Mouse (Mus musculus): Measurements from ENCODE around the gene Gfi1.
A peak's percentile ranks its signal among the peaks of the same experiment; 100 is the strongest.

The Gfi1 gene

GRCm38 (mm10) chr5:107722661-107723532, 2.9 kb downstream of the Gfi1 start:
- DNase-seq (ENCODE audit: low spot score in 2 of 2) = peak; percentile 22 to 45

GRCm38 (mm10) chr5:107721638-107722011, 4.2 kb downstream of the Gfi1 start:
- DNase-seq (ENCODE audit: low spot score in 2 of 2) = no peak

GRCm38 (mm10) chr5:107720991-107721637, 4.7 kb downstream of the Gfi1 start:
- no peak for DNase-seq (ENCODE audit: low spot score in 2 of 2)

- no peak for DNase-seq (ENCODE audit: low spot score in 2 of 2)
Measured at GRCm38 (mm10) chr5:107720511-107720910, 5.3 kb downstream of the Gfi1 start.

- no peak for DNase-seq (ENCODE audit: low spot score in 2 of 2)
Measured at GRCm38 (mm10) chr5:107719786-107720185, 6.0 kb downstream of the Gfi1 start.

- no peak for DNase-seq (ENCODE audit: low spot score in 2 of 2)
Measured at GRCm38 (mm10) chr5:107719209-107719608, 6.6 kb downstream of the Gfi1 start.

- DNase-seq (ENCODE audit: low spot score in 2 of 2) = peak in 1 of 2 experiments; percentile 57
Measured at GRCm38 (mm10) chr5:107717871-107718361, 7.9 kb downstream of the Gfi1 start.

GRCm38 (mm10) chr5:107711689-107712088, 14.1 kb downstream of the Gfi1 start:
- no peak for DNase-seq (ENCODE audit: low spot score in 2 of 2)

- DNase-seq (ENCODE audit: low spot score in 2 of 2) = no peak
Measured at GRCm38 (mm10) chr5:107708124-107708797, 17.6 kb downstream of the Gfi1 start.

- no peak for DNase-seq (ENCODE audit: low spot score in 2 of 2)
Measured at GRCm38 (mm10) chr5:107706262-107706661, 19.6 kb downstream of the Gfi1 start.

- DNase-seq (ENCODE audit: low spot score in 2 of 2) = no peak
Measured at GRCm38 (mm10) chr5:107705756-107706155, 20.1 kb downstream of the Gfi1 start.

GRCm38 (mm10) chr5:107703207-107703763, 22.6 kb downstream of the Gfi1 start:
- no peak for DNase-seq (ENCODE audit: low spot score in 2 of 2)

- DNase-seq (ENCODE audit: low spot score in 2 of 2) = no peak
Measured at GRCm38 (mm10) chr5:107701658-107702057, 24.2 kb downstream of the Gfi1 start.

GRCm38 (mm10) chr5:107700873-107701272, 25.0 kb downstream of the Gfi1 start:
- no peak for DNase-seq (ENCODE audit: low spot score in 2 of 2)

GRCm38 (mm10) chr5:107698888-107699287, 26.9 kb downstream of the Gfi1 start:
- no peak for DNase-seq (ENCODE audit: low spot score in 2 of 2)

- no peak for DNase-seq (ENCODE audit: low spot score in 2 of 2)
Measured at GRCm38 (mm10) chr5:107695019-107695418, 30.8 kb downstream of the Gfi1 start.

GRCm38 (mm10) chr5:107688499-107688866, 37.4 kb downstream of the Gfi1 start:
- no peak for DNase-seq (ENCODE audit: low spot score in 2 of 2)

- peak; percentile 36 to 85 for DNase-seq (ENCODE audit: low spot score in 2 of 2)
Measured at GRCm38 (mm10) chr5:107687592-107688498, 38.0 kb downstream of the Gfi1 start.

- DNase-seq (ENCODE audit: low spot score in 2 of 2) = no peak
Measured at GRCm38 (mm10) chr5:107687161-107687560, 38.7 kb downstream of the Gfi1 start.

- no peak for DNase-seq (ENCODE audit: low spot score in 2 of 2)
Measured at GRCm38 (mm10) chr5:107684380-107684779, 41.5 kb downstream of the Gfi1 start.

GRCm38 (mm10) chr5:107681300-107681699, 44.5 kb downstream of the Gfi1 start:
- DNase-seq (ENCODE audit: low spot score in 2 of 2) = no peak

Data from spleen, postnatal 10 days (tissue).